Mouse (Mus musculus): ENCODE measurements at regions not wholly inside any gene's neighbourhood (a gene's known extent, or its start where the extent isn't known, plus 50 kb on each side); places are given as distances from the start of the nearest gene placed in this dataset.

DNA sequence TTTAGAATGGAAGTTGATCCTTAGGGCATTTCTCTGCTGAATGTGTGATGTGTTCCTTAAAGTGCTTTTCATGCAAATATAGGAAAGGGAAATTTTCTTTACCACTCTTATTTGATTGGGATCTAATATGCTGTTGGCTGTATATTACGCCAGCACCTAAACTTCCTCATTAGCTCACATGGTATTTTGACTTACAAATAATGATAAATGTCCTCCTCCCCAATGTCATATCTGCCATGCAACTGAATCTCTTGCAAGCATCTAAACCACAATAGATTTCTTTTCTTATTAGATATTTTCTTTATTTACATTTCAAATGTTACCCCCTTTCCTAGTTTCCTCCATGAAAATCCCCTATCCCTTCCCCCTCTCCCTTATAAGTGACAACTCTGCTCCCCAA is 796.8 kb upstream of the Lcorl start:
- H3K36me3 ChIP-seq (replicated peaks; ENCODE audit: low read length) = no peaks in the 10 kb centered on the region
- no peaks in the 10 kb centered on the region for H3K9me3 ChIP-seq
- TF ChIP-seq FLI1 (IDR thresholded peaks at IDR 0.05; ENCODE audit: low read length) = no peak
- TF ChIP-seq GATA1 (IDR thresholded peaks at IDR 0.05; ENCODE audit: borderline replicate concordance, low read length) = no peak
- H3K4me3 ChIP-seq (replicated peaks) = no peak overlapping the region
- H3K4me1 ChIP-seq = peaks cover 4% of the 10 kb centered on the region; the same call in 1 of the 2 replicates
- H3K27me3 ChIP-seq (replicated peaks) = no peaks in the 10 kb centered on the region

DNA sequence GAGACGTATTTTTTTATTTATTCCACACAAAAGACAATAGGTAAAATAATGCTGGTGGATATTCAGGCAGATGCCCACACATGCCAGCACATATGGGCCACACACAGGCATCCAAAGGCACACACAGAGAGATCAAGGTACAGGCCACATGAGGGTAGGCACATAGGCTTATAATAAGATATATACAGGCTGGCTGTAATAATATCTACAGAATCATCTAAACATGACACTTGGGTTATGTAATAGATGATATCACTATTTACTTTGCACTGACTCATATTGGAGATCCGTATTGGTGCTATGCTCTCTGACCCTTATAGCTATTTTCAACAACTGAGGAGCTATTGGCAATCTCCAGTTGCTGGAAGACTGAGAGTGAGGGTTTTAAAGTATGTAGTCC is 785.6 kb upstream of the Lcorl start:
- Histone ChIP-seq H3K36me3 (replicated peaks; ENCODE audit: low read length) (no peaks in the 10 kb centered on the region), H3K4me3 (replicated peaks) (no peak overlapping the region), H3K4me1 (no peaks in the 10 kb centered on the region), H3K9me3 (no peaks in the 10 kb centered on the region), H3K27me3 (replicated peaks) (no peaks in the 10 kb centered on the region)
- TF ChIP-seq FLI1 (IDR thresholded peaks at IDR 0.05; ENCODE audit: low read length) (no peak), GATA1 (IDR thresholded peaks at IDR 0.05; ENCODE audit: borderline replicate concordance, low read length) (no peak)

DNA sequence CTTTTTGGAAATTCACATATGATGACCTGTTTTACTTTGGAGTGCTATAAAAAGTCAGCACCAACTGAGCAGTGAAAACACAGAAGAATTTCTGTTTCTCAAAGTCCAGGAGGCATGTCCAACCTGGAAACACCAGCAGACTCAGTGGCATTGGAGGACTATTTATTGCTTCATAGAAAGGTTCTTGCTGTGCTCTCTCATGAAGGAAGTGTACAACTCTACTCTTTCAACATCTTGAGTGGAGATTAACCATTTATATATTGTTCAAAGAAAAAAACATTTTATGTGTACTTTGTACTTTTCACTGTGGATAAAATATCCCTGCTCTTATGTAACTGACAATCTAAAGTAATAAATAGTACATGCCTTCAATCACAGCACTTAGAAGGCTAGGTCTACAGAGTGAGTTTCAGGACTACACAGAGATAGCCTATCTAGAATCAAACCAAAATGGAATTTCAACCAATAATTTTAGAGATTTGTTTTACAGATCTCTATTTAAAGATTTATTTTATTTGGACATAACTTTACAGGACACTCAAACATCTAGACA is 777.8 kb upstream of the Lcorl start:
- H3K36me3 ChIP-seq (replicated peaks; ENCODE audit: low read length) = no peaks in the 10 kb centered on the region
- TF ChIP-seq FLI1 (IDR thresholded peaks at IDR 0.05; ENCODE audit: low read length) (no peak), GATA1 (IDR thresholded peaks at IDR 0.05; ENCODE audit: borderline replicate concordance, low read length) (no peak)
- H3K4me3 ChIP-seq (replicated peaks) = no peak overlapping the region
- no peaks in the 10 kb centered on the region for H3K9me3 ChIP-seq
- H3K27me3 ChIP-seq (replicated peaks) = no peaks in the 10 kb centered on the region
- peaks cover 5% of the 10 kb centered on the region; the same call in 1 of the 2 replicates for H3K4me1 ChIP-seq

Measured in megakaryocyte, embryonic 14.5 days (primary cell).